Mouse (Mus musculus) olfactory bulb, adult 2 months (tissue): ENCODE data around the gene Slco3a1. TPM values are rescaled to one million over a fixed set of nuclear protein-coding genes. Genes with fewer than 3 reads are reported as not detected.

ENCODE experiments used
- H3K27ac ChIP-seq: fragments of 200-500 bp; 2 replicates; pipeline ENCODE4 v1.5.1; 2012; ENCODE audit warnings: low read depth, low read length; ENCODE audit not compliant: insufficient read depth
- H3K4me1 ChIP-seq: fragments of 200-500 bp; 2 replicates; pipeline ENCODE4 v1.6.1; 2012; ENCODE audit warnings: low read length; ENCODE audit not compliant: control insufficient read depth, insufficient read depth
- H3K4me3 ChIP-seq: fragments of 200-500 bp; 2 replicates; pipeline ENCODE4 v1.5.1; 2012; ENCODE audit warnings: mild to moderate bottlenecking, low read depth, low read length, moderate library complexity; ENCODE audit not compliant: insufficient read depth
- CTCF ChIP-seq: fragments of 200-500 bp; IDR thresholded peaks from 2 replicates; pipeline ENCODE4 v1.5.1; 2012; ENCODE audit warnings: low read depth, mild to moderate bottlenecking, low read length, moderate library complexity; ENCODE audit not compliant: insufficient read depth
- POLR2A ChIP-seq: fragments of 200-500 bp; IDR thresholded peaks from 2 replicates; pipeline ENCODE4 v1.6.1; 2012; ENCODE audit warnings: mild to moderate bottlenecking, low read depth, low read length, moderate library complexity; ENCODE audit not compliant: insufficient read depth
- WGBS: fragments of 180-500 bp; shearing (Covaris S2); methylation state at CpG from one replicate; pipeline ENCODE4 v1.1.7; 2018; 5-methylcytosine and 5-hydroxymethylcytosine counted together
- polyA plus RNA-seq: library from polyadenylated mRNA; stranded (reverse); fragments of >200 nt; gene quantifications from 2 replicates; pipeline ENCODE4 v1.2.4, GENCODE M21; 2012; ENCODE audit warnings: low replicate concordance; ENCODE audit not compliant: missing spikeins, insufficient read depth, insufficient read length

Gene Slco3a1
- polyA plus RNA-seq, 1 experiment: not detected

- H3K4me3 ChIP-seq: no peak overlapping the region
- 62% methylated on average over 4 of the region's 4 CpGs for WGBS
- H3K4me1 ChIP-seq: no peaks in the 10 kb centered on the region
- TF ChIP-seq CTCF: no peak
- TF ChIP-seq POLR2A: no peak
- no peak overlapping the region for H3K27ac ChIP-seq
Measured at GRCm38 (mm10) chr7:74498266-74498980, 56.2 kb downstream of the Slco3a1 start.

DNA sequence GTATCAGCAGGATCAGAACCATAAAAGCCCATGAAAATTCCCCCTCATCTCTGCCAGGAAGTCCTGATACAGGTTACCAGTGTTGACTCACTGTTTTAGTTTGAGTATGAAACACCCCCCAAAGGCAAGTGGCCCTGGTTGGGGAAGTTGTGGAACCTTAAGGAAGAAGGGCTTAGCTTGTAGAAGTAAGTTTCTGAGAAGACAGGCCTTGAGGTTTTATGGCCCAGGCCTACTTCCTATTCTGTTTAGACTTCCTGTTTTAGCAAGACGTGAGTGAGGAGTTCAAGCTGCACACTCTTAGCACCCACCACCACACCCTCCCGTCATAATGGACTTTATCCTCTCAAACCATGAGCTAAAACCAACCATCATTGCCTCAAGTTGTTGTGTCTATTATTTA lies 57.4 kb downstream of the Slco3a1 start:
- WGBS: 90% methylated on average over 2 of the region's 2 CpGs
- no peak overlapping the region for H3K4me3 ChIP-seq
- no peaks in the 10 kb centered on the region for H3K4me1 ChIP-seq
- no peak overlapping the region for H3K27ac ChIP-seq
- TF ChIP-seq POLR2A (no peak), CTCF (no peak)

DNA sequence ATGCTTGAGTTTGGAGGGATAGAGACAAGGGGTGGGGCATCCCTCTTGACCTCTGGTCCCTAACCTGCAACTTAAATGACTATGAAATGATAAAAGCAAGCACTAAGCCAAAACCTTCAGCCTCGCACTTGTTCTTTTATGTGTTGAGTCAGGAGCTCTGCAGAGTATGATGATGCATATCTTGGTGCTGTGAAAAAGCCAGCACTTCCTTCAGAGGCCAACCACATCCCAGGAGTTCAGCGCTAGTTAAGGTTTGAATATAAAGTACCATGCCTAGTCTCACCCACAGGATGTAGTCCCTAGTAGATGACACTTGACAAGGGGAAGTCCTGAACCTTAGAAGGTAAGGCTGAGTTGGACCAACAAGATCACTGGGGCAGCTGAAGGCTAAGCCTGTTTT lies 59.1 kb downstream of the Slco3a1 start:
- Histone ChIP-seq H3K4me3 (no peak overlapping the region), H3K27ac (no peak overlapping the region), H3K4me1 (peaks cover 3% of the 10 kb centered on the region; the same call in 1 of the 2 replicates)
- WGBS: 96% methylated on average over 2 of the region's 2 CpGs
- TF ChIP-seq CTCF (no peak), POLR2A (no peak)

DNA sequence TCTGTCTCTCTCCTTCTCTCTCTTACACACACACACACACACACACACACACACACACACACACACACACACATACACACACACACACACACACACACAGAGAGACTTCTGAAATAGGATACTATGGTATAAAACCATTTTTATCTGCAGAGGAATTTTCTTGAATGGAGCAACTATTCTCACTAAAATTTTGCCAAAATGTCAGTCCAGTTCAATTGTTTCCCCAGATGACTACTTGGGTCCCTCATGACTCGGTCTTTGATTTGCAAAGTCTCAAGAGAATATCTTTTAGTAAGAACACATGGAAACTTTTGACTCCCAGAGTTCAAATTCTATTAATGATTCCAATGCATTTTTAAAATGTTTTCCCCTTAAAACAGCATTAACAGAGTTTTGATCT lies 60.8 kb downstream of the Slco3a1 start:
- peaks cover 3% of the 10 kb centered on the region; the same call in 1 of the 2 replicates for H3K4me1 ChIP-seq
- H3K4me3 ChIP-seq: no peak overlapping the region
- no peak overlapping the region for H3K27ac ChIP-seq
- 85% methylated on average over 1 of the region's 1 CpGs for WGBS
- TF ChIP-seq POLR2A: no peak
- TF ChIP-seq CTCF: no peak

GRCm38 (mm10) chr7:74491683-74492355 lies 62.8 kb downstream of the Slco3a1 start:
- WGBS: 72% methylated on average over 9 of the region's 9 CpGs
- H3K4me1 ChIP-seq: peaks cover 5% of the 10 kb centered on the region
- H3K27ac ChIP-seq: no peak overlapping the region
- TF ChIP-seq POLR2A (no peak), CTCF (no peak)
- no peak overlapping the region for H3K4me3 ChIP-seq

DNA sequence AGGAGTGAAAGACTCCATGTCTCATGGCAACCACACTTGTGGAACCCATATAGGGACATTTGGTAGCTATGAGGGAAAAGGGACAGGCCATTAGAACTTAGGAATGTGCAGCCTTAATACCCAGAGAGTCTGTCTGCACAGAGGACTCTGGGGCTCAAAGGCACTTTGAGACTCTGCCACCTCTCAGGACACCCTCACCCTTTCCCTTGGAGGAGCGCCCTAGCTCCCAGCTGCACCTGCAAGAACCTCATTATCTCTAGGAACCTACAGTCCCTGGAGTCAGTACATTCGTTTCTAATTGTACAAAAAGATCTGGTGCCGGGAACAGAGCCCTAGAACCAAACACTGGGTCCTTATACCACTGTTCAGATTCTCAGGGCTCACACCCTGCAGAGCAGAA lies 66.4 kb downstream of the Slco3a1 start:
- no peak overlapping the region for H3K27ac ChIP-seq
- H3K4me1 ChIP-seq: peaks cover 5% of the 10 kb centered on the region
- TF ChIP-seq POLR2A (no peak), CTCF (no peak)
- H3K4me3 ChIP-seq: no peak overlapping the region
- 73% methylated on average over 3 of the region's 3 CpGs for WGBS

DNA sequence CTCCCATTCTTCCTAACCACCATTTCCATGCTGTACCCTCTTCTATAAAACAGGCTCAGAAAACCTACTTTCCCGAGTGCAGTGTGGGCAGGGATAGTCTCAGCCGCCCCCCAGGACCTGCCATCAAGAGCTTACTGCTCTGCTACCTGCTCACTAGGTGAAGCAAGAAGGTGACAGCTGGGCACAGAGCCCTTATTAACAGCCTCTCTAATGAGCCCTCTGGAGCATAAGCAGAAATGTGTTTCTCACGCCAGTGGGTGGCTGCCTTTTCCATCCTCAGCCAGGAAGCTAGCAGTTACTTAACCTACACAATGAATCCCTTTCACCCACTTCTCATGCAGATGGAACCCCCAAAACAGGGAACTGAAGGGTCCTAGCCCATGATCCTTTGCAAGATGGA lies 66.9 kb downstream of the Slco3a1 start:
- 56% methylated on average over 3 of the region's 3 CpGs for WGBS
- TF ChIP-seq CTCF (no peak), POLR2A (no peak)
- H3K4me1 ChIP-seq: peaks cover 5% of the 10 kb centered on the region
- H3K4me3 ChIP-seq: no peak overlapping the region
- no peak overlapping the region for H3K27ac ChIP-seq

DNA sequence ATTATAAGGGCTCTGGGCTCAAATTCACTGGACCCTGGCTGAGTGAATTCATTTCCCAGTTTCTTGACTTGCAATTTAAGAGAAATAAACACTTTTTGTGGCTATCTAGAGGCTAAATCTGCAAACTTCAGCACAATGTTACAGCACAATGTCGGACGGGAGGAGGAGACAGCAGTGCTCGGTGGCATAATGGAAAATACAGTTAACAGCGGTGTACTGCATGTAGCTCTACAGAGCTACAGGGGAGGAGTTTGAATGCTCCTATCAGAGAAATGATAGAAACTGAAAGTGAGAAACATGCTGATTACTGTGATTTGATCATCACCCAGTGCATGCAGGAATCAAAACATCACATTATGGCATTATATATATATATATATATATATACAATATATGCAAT lies 68.5 kb downstream of the Slco3a1 start:
- TF ChIP-seq POLR2A (no peak), CTCF (no peak)
- H3K4me3 ChIP-seq: no peak overlapping the region
- peaks cover 2% of the 10 kb centered on the region for H3K4me1 ChIP-seq
- no peak overlapping the region for H3K27ac ChIP-seq
- 73% methylated on average over 4 of the region's 4 CpGs for WGBS

- no peak for TF ChIP-seq POLR2A
- TF ChIP-seq CTCF: no peak
- Histone ChIP-seq H3K4me1 (peaks cover 2% of the 10 kb centered on the region), H3K4me3 (no peak overlapping the region), H3K27ac (no peak overlapping the region)
- WGBS: 95% methylated on average over 2 of the region's 2 CpGs
Measured at GRCm38 (mm10) chr7:74485669-74486068, 68.9 kb downstream of the Slco3a1 start.

GRCm38 (mm10) chr7:74484024-74484385 lies 70.6 kb downstream of the Slco3a1 start:
- TF ChIP-seq POLR2A (no peak), CTCF (no peak)
- no peak overlapping the region for H3K4me3 ChIP-seq
- no peak overlapping the region for H3K27ac ChIP-seq
- peaks cover 2% of the 10 kb centered on the region for H3K4me1 ChIP-seq
- 96% methylated on average over 2 of the region's 2 CpGs for whole genome bisulfite sequencing
